Mouse (Mus musculus) monocyte, adult 59 days (primary cell): ENCODE measurements around the gene Vps35l. TPM values are rescaled to one million over a fixed set of nuclear protein-coding genes. Genes with fewer than 3 reads are reported as not detected.

ENCODE experiments used
- total RNA-seq, 2 experiments: library from RNA; stranded (reverse); gene quantifications; one replicate each; pipeline ENCODE4 v1.2.4; 2023

Gene Vps35l
- 10 to 100 TPM; 72.6 to 72.7 TPM for total RNA-seq

GRCm38 (mm10) chr7:118739975-118740531 is at the start of gene Vps35l:
Gene Vps35l (plus strand): TSS chr7:118740226.

GRCm38 (mm10) chr7:118705101-118705961 is 34.7 kb upstream of the Vps35l start, which contains the start of gene Gde1:
Gene Gde1 (minus strand): TSS chr7:118705778.

GRCm38 (mm10) chr7:118712228-118713173 is 27.5 kb upstream of the Vps35l start, which contains the start of gene Ccp110:
Gene Ccp110 (plus strand): TSS chr7:118712552.

GRCm38 (mm10) chr7:118855171-118855876 is 115.3 kb downstream of the Vps35l start, which contains the start of gene Iqck:
Gene Iqck (plus strand): TSS chr7:118855752.

GRCm38 (mm10) chr7:118855877-118856304 is 115.9 kb downstream of the Vps35l start, which contains the start of gene Knop1:
Gene Knop1 (minus strand): TSS chr7:118856254.

Other genes with a start within 250 kb of the Vps35l start
- gene Itpripl2, start 248.3 kb upstream of the Vps35l start, total RNA-seq: 10 to 100 TPM; 29.8 to 31.9 TPM
- gene Coq7, start 206.9 kb upstream of the Vps35l start, total RNA-seq: 1 to 10 TPM; 6.2 to 8.8 TPM
- gene Tmc7, start 155.5 kb upstream of the Vps35l start, total RNA-seq: not detected
- not detected for gene Tmc5, start 142.9 kb upstream of the Vps35l start, total RNA-seq
- 10 to 100 TPM; 30.6 to 35.7 TPM for gene Gde1, start 34.4 kb upstream of the Vps35l start, total RNA-seq
- gene Ccp110, start 27.7 kb upstream of the Vps35l start, total RNA-seq: 1 to 10 TPM; 2.0 to 3.5 TPM
- gene Iqck, start 115.5 kb downstream of the Vps35l start, total RNA-seq: under 1 TPM; 0.30 to 0.45 TPM
- gene Knop1, start 116.0 kb downstream of the Vps35l start, total RNA-seq: 10 to 100 TPM; 13.9 to 17.5 TPM